Mouse (Mus musculus) lung, adult 2 months (tissue): ENCODE measurements around the gene Nob1.

Source experiments
- CTCF ChIP-seq: fragments of 200-500 bp; IDR thresholded peaks from 2 replicates; pipeline ENCODE4 v1.5.1; 2011; ENCODE audit warnings: mild to moderate bottlenecking, low read length, control low read depth; ENCODE audit not compliant: insufficient read depth
- POLR2A ChIP-seq: fragments of 200-500 bp; IDR thresholded peaks from 2 replicates; pipeline ENCODE4 v1.6.1; 2011; ENCODE audit warnings: low read depth, mild to moderate bottlenecking, control low read depth, low read length, borderline replicate concordance; ENCODE audit errors: extremely low read depth

DNA sequence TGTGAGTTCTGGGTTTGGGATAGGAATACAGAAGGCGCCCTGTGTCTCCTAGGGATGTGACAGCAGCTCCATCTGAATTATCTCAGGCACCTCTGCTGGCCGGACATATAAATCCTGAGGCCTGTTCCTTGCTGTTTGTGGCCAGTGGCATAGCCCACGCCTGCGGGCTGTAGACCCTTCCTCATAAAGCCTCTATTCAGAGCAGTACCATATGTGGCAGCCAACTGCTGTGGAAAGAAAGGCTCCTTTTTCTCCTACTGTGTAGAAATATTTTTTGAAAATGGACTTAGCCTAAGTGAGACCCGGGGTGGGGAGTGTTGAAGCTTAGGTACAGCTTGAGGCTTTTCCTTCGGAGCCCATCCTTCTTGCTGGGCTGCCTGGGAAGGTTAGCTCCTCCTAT is 33.4 kb upstream of the Nob1 start:
- TF ChIP-seq POLR2A (no peak), CTCF (no peak)
